Comparison of ENCODE assay signal across 14 mouse cellular contexts in the genomic region with DNA sequence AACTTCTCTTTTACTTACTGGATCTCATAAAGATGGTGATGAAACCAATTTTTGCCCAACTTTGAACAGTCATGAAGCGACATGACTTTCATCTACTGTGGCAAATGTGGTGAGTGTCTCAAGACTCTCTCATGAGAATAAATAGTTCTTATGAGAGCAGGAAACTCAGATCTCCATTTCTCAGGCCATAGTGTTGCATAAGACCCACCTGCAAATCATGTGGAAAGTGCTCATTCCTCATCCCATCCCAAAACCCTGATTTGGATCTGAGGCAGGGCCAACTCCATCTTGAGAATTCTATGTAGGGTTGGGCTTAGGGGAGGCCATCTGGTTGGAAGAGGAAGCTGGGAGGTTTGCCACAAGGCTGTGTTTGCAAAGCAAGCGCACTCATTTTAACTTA.
A peak's percentile ranks its signal among the peaks of the same experiment; 100 is the strongest.
DNase-seq lines count a peak whose midpoint lies in the region; ATAC-seq lines count a peak whose summit lies in the region.
"Had no signal": no experiment of that assay in that cellular context is flagged by ENCODE, and none has a peak within 500 bp of the region (broad histone marks: within the 10 kb centered on the region; RNA-seq: fewer than 3 reads in every experiment).

No protein-coding gene starts in this region.

- no peak overlapping the region for H3K9ac ChIP-seq in embryonic facial prominence, embryonic 14.5 days (ENCODE audit: low read depth, low read length)
- H3K9ac ChIP-seq: intestine, embryonic 15.5 days; limb, embryonic 12.5 days had no signal

- WGBS in embryonic facial prominence, embryonic 14.5 days, result 83% methylated on average over 2 of the region's 2 CpGs
- 92% methylated on average over 2 of the region's 2 CpGs for WGBS in embryonic facial prominence, embryonic 10.5 days

- H3K4me1 ChIP-seq in embryonic facial prominence, embryonic 14.5 days (ENCODE audit: control insufficient read depth, insufficient read depth, low read length), result peaks cover 5% of the 10 kb centered on the region; the same call in 1 of the 2 replicates
- H3K4me1 ChIP-seq in embryonic facial prominence, embryonic 10.5 days, result no peaks in the 10 kb centered on the region
- H3K4me1 ChIP-seq: intestine, embryonic 15.5 days; limb, embryonic 12.5 days had no signal

- H3K27me3 ChIP-seq in embryonic facial prominence, embryonic 14.5 days (replicated peaks; ENCODE audit: control insufficient read depth, insufficient read depth, low read length), result no peaks in the 10 kb centered on the region
- no peaks in the 10 kb centered on the region for H3K27me3 ChIP-seq in embryonic facial prominence, embryonic 10.5 days (replicated peaks; ENCODE audit: low read depth, poor library complexity, severe bottlenecking)
- H3K27me3 ChIP-seq: intestine, embryonic 15.5 days; limb, embryonic 12.5 days had no signal

- H3K4me3 ChIP-seq in embryonic facial prominence, embryonic 14.5 days (ENCODE audit: low read depth, low read length), result no peak overlapping the region
- no peak overlapping the region for H3K4me3 ChIP-seq in embryonic facial prominence, embryonic 10.5 days
- H3K4me3 ChIP-seq: heart, embryonic 10.5 days; intestine, embryonic 15.5 days; limb, embryonic 12.5 days had no signal

- DNase-seq in embryonic facial prominence, embryonic 14.5 days (ENCODE audit: low spot score), result peak; percentile 4
- no peak for DNase-seq in embryonic facial prominence, embryonic 10.5 days (ENCODE audit: low spot score)
- DNase-seq in right cerebral cortex, adult 18-20 months, result peak; percentile 51
- no peak for DNase-seq in right cerebral cortex, postnatal 36 days (ENCODE audit: low spot score in 2 of 2)
- DNase-seq in left cerebral cortex, postnatal 36 days (ENCODE audit: low spot score in 2 of 2), result peak; percentile 9 to 42
- DNase-seq in T-cell, adult 2 months (ENCODE audit: low spot score), result no peak
- no peak for DNase-seq in kidney, adult 11 months
- no peak for DNase-seq in ovary, postnatal 36 days (ENCODE audit: low spot score)
- DNase-seq: adrenal gland, postnatal 14 days; gastrocnemius, postnatal 10 days; lung, adult 18-20 months had no signal

- H3K36me3 ChIP-seq in embryonic facial prominence, embryonic 14.5 days (ENCODE audit: control insufficient read depth, insufficient read depth, low read length), result no peaks in the 10 kb centered on the region
- H3K36me3 ChIP-seq in embryonic facial prominence, embryonic 10.5 days (replicated peaks), result no peaks in the 10 kb centered on the region
- H3K36me3 ChIP-seq: heart, embryonic 10.5 days; intestine, embryonic 15.5 days; limb, embryonic 12.5 days had no signal

- no peak for ATAC-seq in embryonic facial prominence, embryonic 14.5 days (ENCODE audit: low read depth)
- ATAC-seq: intestine, embryonic 15.5 days had no signal

- no peak overlapping the region for H3K27ac ChIP-seq in embryonic facial prominence, embryonic 14.5 days (replicated peaks; ENCODE audit: low read depth, low read length)
- H3K27ac ChIP-seq in embryonic facial prominence, embryonic 10.5 days (replicated peaks), result no peak overlapping the region
- H3K27ac ChIP-seq: heart, embryonic 10.5 days; intestine, embryonic 15.5 days; limb, embryonic 12.5 days had no signal

- no peak overlapping the region for H3K4me2 ChIP-seq in embryonic facial prominence, embryonic 14.5 days (ENCODE audit: low read depth, low read length)
- H3K4me2 ChIP-seq: intestine, embryonic 15.5 days; limb, embryonic 12.5 days had no signal

- no peaks in the 10 kb centered on the region for H3K9me3 ChIP-seq in embryonic facial prominence, embryonic 14.5 days (ENCODE audit: control insufficient read depth, low read length)
- H3K9me3 ChIP-seq in embryonic facial prominence, embryonic 10.5 days, result no peaks in the 10 kb centered on the region
- H3K9me3 ChIP-seq: heart, embryonic 10.5 days; intestine, embryonic 15.5 days; limb, embryonic 12.5 days had no signal

- intact Hi-C loops in left cerebral cortex, postnatal 36 days (cut with DNase I), result no loop called here

Comparison
In these comparisons a context has a peak if more than half of its experiments do, and no peak if none do; other contexts are left out.
1. DNase-seq: peak in embryonic facial prominence, embryonic 14.5 days (single experiment), right cerebral cortex, adult 18-20 months (single experiment) and left cerebral cortex, postnatal 36 days (2 of 2); none in embryonic facial prominence, embryonic 10.5 days (single experiment), right cerebral cortex, postnatal 36 days (0 of 2), T-cell, adult 2 months (single experiment), kidney, adult 11 months (single experiment) and ovary, postnatal 36 days (single experiment).